Comparison of ENCODE assay signal across 8 mouse cellular contexts in the genomic region with DNA sequence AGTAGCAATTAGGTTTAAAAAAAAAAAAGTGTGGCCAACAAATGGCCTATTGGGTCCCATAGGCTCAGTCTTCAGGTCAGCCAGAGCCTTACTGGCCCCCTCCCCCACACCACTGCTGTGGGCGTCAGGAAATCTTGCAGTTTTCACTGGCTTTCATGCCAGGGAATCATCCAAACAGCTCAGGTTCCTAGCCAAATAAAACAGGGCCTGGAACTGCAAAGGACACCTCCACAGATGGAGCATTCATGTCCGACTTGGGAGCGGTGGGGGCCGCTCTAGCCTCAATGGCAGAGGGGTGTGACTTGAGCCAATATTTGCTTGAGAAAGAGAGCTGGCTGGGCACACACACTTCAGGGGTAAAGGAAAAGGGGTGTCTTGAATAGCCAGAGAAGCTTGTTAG. TPM values are rescaled to one million over a fixed set of nuclear protein-coding genes. Genes with fewer than 3 reads are reported as not detected.
DNase-seq lines count a peak whose midpoint lies in the region; ATAC-seq and TF ChIP-seq lines count a peak whose summit lies in the region.

No protein-coding gene starts in this region.

- TF ChIP-seq CTCF in intestine, postnatal 0 days (IDR thresholded peaks at IDR 0.05; ENCODE audit: low read depth) = no peak

- peaks cover 7% of the 10 kb centered on the region; the same call in 1 of the 2 replicates for H3K4me1 ChIP-seq in kidney, embryonic 16.5 days (ENCODE audit: insufficient read depth, low read length)
- peaks cover 12% of the 10 kb centered on the region; the same call in 1 of the 2 replicates for H3K4me1 ChIP-seq in limb, embryonic 14.5 days (ENCODE audit: control insufficient read depth, insufficient read depth, low read length)
- H3K4me1 ChIP-seq in midbrain, embryonic 16.5 days (ENCODE audit: control insufficient read depth, insufficient read depth, low read length) = no peaks in the 10 kb centered on the region
- no peaks in the 10 kb centered on the region for H3K4me1 ChIP-seq in intestine, postnatal 0 days (replicated peaks; ENCODE audit: control insufficient read depth, insufficient read depth, low read length)

- WGBS in kidney, embryonic 16.5 days = 18% methylated on average over 4 of the region's 4 CpGs
- 51% methylated on average over 4 of the region's 4 CpGs for WGBS in limb, embryonic 14.5 days
- WGBS in midbrain, embryonic 16.5 days = 59% methylated on average over 4 of the region's 4 CpGs
- WGBS in intestine, postnatal 0 days = 52% methylated on average over 4 of the region's 4 CpGs

- no peak for DNase-seq in kidney, postnatal 10 days
- DNase-seq in fibroblast of lung, adult 2 months (ENCODE audit: low read depth) = peak; percentile 49
- peak; percentile 32 for DNase-seq in limb, embryonic 14.5 days (ENCODE audit: low spot score)
- DNase-seq in adrenal gland, adult 2 months = no peak
- no peak for DNase-seq in frontal cortex, postnatal 36 days (ENCODE audit: low spot score in 2 of 2)

- no peak overlapping the region for H3K4me2 ChIP-seq in kidney, embryonic 16.5 days (replicated peaks; ENCODE audit: low read depth, low read length)
- no peak overlapping the region for H3K4me2 ChIP-seq in limb, embryonic 14.5 days (replicated peaks; ENCODE audit: low read depth, low read length, severe bottlenecking)
- H3K4me2 ChIP-seq in midbrain, embryonic 16.5 days (ENCODE audit: low read length) = no peak overlapping the region
- no peak overlapping the region for H3K4me2 ChIP-seq in intestine, postnatal 0 days (replicated peaks; ENCODE audit: low read depth)

- no peaks in the 10 kb centered on the region for H3K27me3 ChIP-seq in kidney, embryonic 16.5 days (ENCODE audit: insufficient read depth, low read length)
- no peaks in the 10 kb centered on the region for H3K27me3 ChIP-seq in limb, embryonic 14.5 days (ENCODE audit: control insufficient read depth, insufficient read depth, low read length)
- no peaks in the 10 kb centered on the region for H3K27me3 ChIP-seq in midbrain, embryonic 16.5 days (ENCODE audit: control insufficient read depth, insufficient read depth, low read depth, low read length)
- H3K27me3 ChIP-seq in intestine, postnatal 0 days (replicated peaks; ENCODE audit: control insufficient read depth, insufficient read depth, low read length) = no peaks in the 10 kb centered on the region

- no peaks in the 10 kb centered on the region for H3K36me3 ChIP-seq in kidney, embryonic 16.5 days (ENCODE audit: insufficient read depth, low read length)
- H3K36me3 ChIP-seq in limb, embryonic 14.5 days (ENCODE audit: control insufficient read depth, insufficient read depth, low read length) = no peaks in the 10 kb centered on the region
- H3K36me3 ChIP-seq in midbrain, embryonic 16.5 days (ENCODE audit: control insufficient read depth, insufficient read depth, low read length) = no peaks in the 10 kb centered on the region
- no peaks in the 10 kb centered on the region for H3K36me3 ChIP-seq in intestine, postnatal 0 days (ENCODE audit: control insufficient read depth, insufficient read depth)

- H3K4me3 ChIP-seq in kidney, embryonic 16.5 days (ENCODE audit: low read length) = no peak overlapping the region
- H3K4me3 ChIP-seq in limb, embryonic 14.5 days (replicated peaks; ENCODE audit: low read length) = no peak overlapping the region
- H3K4me3 ChIP-seq in midbrain, embryonic 16.5 days (ENCODE audit: low read depth, low read length) = no peak overlapping the region
- H3K4me3 ChIP-seq in intestine, postnatal 0 days (ENCODE audit: low read depth, low read length) = no peak overlapping the region

- H3K27ac ChIP-seq in kidney, embryonic 16.5 days (ENCODE audit: low read length) = 0 out of 2 replicates have a peak overlapping the region, but pooled peaks have one; percentile 13
- H3K27ac ChIP-seq in limb, embryonic 14.5 days (replicated peaks; ENCODE audit: low read depth, low read length) = peak overlapping the region; percentile 84
- H3K27ac ChIP-seq in midbrain, embryonic 16.5 days (ENCODE audit: low read length) = peak overlapping the region; percentile 60
- no peak overlapping the region for H3K27ac ChIP-seq in intestine, postnatal 0 days (ENCODE audit: low read depth, low read length)

- H3K9me3 ChIP-seq in kidney, embryonic 16.5 days (ENCODE audit: low read length) = no peaks in the 10 kb centered on the region
- no peaks in the 10 kb centered on the region for H3K9me3 ChIP-seq in limb, embryonic 14.5 days (ENCODE audit: control insufficient read depth, low read length)
- no peaks in the 10 kb centered on the region for H3K9me3 ChIP-seq in midbrain, embryonic 16.5 days (replicated peaks; ENCODE audit: control insufficient read depth, low read length, poor library complexity, severe bottlenecking)
- H3K9me3 ChIP-seq in intestine, postnatal 0 days (ENCODE audit: control insufficient read depth) = no peaks in the 10 kb centered on the region

- no peak overlapping the region for H3K9ac ChIP-seq in kidney, embryonic 16.5 days (replicated peaks; ENCODE audit: low read length)
- no peak overlapping the region for H3K9ac ChIP-seq in limb, embryonic 14.5 days (ENCODE audit: low read depth, low read length, severe bottlenecking)
- H3K9ac ChIP-seq in midbrain, embryonic 16.5 days (ENCODE audit: low read depth, low read length) = no peak overlapping the region
- H3K9ac ChIP-seq in intestine, postnatal 0 days (ENCODE audit: low read depth, low read length) = no peak overlapping the region

- peak; percentile 82 for ATAC-seq in kidney, embryonic 16.5 days (ENCODE audit: low FRiP score, low TSS enrichment)
- peak; percentile 75 for ATAC-seq in limb, embryonic 14.5 days (ENCODE audit: low FRiP score, low read depth)
- ATAC-seq in midbrain, embryonic 16.5 days = peak; percentile 85
- no peak for ATAC-seq in intestine, postnatal 0 days

- no peak for TF ChIP-seq POLR2A in limb, embryonic 14.5 days (IDR thresholded peaks at IDR 0.05; ENCODE audit: borderline replicate concordance, extremely low read depth, insufficient read depth, insufficient read length)

RNA-seq across cellular contexts. Expression of gene Lpcat1, which starts 20.5 kb away (rescaled TPM):
- 31.1 and 35.1 TPM in 2 replicates for polyA plus RNA-seq in kidney, embryonic 16.5 days (2015; fragmentation: Nextera tagmentation; extraction: Ambion mirVana)
- 51.7 and 69.6 TPM in 2 replicates for polyA plus RNA-seq in limb, embryonic 14.5 days (2012; rRNA removed)
- polyA plus RNA-seq in limb, embryonic 14.5 days (2014; fragmentation: Nextera tagmentation; extraction: Ambion mirVana) = 43.2 and 46.8 TPM in 2 replicates
- polyA plus RNA-seq in midbrain, embryonic 16.5 days (2015; fragmentation: Nextera tagmentation; extraction: Ambion mirVana) = 75.7 and 78.3 TPM in 2 replicates
- total RNA-seq in adrenal gland, adult 2 months (2021) = 10 to 100 TPM; 11.8 to 17.3 TPM
- polyA plus RNA-seq in adrenal gland, adult 2 months (2012; rRNA removed) = 20.3 and 23.4 TPM in 2 replicates
- polyA plus RNA-seq in intestine, postnatal 0 days (2015; fragmentation: Nextera tagmentation; extraction: Ambion mirVana) = 8.2 and 8.4 TPM in 2 replicates

Comparison
In these comparisons a context has a peak if more than half of its experiments do, and no peak if none do; other contexts are left out.
1. DNase-seq: peak in fibroblast of lung, adult 2 months (single experiment) and limb, embryonic 14.5 days (single experiment); none in kidney, postnatal 10 days (single experiment), adrenal gland, adult 2 months (single experiment) and frontal cortex, postnatal 36 days (0 of 2).